Mouse (Mus musculus) testis, postnatal 10 days (tissue): ENCODE results near the gene Ift52.

Experiments
- DNase-seq: peaks from one replicate; pipeline ENCODE4 v3.0.0; 2021; ENCODE audit warnings: low spot score

Ift52 gene

DNA sequence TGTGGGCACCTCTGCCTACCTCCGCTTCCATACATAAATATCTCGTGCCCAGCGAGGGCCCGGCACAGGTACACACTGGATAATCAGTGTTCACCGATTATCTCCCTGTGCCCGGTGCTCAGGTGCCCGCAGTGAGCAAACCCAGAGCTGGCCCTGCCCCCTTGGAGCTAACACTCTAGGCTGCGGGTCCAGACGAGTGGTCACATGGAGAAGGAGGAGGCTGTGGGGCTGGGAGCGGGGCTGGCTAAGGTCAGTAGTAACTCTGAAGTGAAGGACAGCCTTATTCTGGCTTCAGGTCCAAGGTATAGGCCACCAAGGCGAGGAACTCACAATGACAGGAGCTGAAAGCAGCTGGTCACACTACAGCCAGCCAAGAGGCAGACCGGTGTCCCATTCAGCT, 57.7 kb downstream of the Ift52 start:
- no peak for DNase-seq

GRCm38 (mm10) chr2:163075234-163075633, 58.1 kb downstream of the Ift52 start:
- DNase-seq = no peak

DNA sequence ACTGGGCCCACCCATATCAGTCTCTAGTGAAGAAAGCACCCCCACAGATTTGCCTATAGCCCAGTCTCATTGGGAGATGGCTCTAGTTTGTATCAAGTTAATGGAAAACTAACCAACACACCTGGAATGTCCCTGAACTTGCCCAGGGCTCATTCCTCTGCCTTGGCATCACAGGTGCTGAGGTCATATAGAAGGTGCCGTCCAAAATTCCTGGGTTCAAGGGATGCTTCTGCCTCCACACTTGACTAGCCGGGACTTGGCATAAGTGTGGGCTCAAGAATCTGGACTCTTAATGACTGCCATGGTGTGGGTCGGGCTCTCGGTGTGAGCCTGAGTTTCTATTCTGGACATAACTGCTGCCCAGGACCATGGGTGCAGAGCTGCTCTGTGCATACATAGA, 61.9 kb downstream of the Ift52 start:
- DNase-seq = no peak

DNA sequence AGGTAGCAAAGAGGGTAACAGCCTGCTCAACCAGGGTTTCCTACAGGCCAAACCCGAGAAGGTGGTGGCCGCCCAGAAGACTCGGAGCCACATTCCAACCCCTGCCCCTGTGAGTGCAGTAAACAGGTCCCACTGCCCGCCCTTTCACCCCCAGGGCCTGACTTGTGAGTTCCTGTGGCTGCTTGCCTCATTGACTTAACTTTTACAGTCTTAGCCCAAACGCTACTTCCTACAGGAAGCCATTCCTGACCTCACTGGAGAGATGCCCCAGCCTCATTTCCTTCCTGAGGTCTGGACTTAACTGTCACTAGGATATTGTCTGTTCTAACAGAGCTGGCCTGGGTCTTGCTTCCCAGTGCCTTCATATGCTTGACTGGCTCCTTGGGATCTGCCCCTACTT, 65.4 kb downstream of the Ift52 start:
- no peak for DNase-seq

GRCm38 (mm10) chr2:163084519-163084918, 67.4 kb downstream of the Ift52 start:
- no peak for DNase-seq

DNA sequence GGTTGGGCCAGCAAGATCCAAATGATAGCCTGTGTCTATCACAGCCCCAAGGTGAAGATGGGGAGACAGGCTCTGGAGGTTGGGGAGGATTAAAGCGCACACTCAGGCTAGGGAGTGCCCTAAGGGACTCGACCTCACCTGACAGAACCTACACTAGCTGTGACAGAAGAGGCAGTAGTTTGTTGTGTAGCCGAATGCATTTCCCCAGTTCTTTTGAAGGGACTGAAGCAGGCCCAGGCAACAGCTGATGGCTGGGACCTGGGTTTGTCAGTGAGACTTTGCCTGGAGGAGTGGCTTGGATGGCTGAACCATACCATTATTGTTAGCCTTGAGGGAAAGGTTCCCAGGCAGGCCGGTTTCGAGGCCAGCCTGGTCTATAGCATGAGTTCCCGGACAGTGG, 67.9 kb downstream of the Ift52 start:
- no peak for DNase-seq

DNA sequence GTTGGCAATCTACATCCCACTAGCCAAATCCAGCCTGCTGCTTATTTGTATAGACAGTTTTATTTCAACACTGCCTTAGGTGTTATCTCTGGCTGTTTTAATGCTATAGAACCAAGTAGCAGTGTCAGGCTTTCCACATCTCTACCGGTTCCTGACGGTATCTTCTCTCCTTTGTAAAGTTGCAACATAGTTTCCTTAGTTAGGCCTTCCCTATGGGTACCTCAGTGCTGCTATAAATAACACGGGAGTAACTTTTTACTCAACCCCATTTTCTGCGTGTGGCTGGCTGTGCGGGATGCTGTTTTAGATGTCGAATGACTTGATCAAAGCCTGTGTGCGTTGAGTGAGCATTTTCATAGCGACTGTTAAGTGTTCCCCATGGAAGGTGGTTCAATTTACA, 69.4 kb downstream of the Ift52 start:
- no peak for DNase-seq

DNA sequence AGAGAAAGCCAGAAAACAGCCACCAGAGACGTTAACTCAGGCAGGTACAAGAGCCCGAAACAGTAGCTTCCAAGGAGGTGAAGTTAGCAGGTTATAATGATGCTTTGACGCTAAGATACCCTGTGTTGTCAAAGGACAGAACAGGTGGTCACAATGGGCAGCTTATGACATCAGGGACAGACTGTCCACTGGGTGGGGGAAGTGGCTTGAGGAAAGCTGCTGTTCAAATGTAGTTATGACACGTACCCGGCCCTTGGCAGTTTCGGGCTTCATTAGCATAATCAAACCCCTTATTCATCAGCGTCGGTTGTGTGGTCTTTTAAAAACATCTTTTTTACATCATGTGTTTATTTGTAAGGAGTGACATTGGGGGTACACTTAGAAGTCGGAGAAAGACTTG, 70.6 kb downstream of the Ift52 start, which contains the start of gene Gtsf1l:
Gene Gtsf1l, minus strand, starts transcription at position 128 of the 400 bp plus-strand sequence.
- DNase-seq = no peak

DNA sequence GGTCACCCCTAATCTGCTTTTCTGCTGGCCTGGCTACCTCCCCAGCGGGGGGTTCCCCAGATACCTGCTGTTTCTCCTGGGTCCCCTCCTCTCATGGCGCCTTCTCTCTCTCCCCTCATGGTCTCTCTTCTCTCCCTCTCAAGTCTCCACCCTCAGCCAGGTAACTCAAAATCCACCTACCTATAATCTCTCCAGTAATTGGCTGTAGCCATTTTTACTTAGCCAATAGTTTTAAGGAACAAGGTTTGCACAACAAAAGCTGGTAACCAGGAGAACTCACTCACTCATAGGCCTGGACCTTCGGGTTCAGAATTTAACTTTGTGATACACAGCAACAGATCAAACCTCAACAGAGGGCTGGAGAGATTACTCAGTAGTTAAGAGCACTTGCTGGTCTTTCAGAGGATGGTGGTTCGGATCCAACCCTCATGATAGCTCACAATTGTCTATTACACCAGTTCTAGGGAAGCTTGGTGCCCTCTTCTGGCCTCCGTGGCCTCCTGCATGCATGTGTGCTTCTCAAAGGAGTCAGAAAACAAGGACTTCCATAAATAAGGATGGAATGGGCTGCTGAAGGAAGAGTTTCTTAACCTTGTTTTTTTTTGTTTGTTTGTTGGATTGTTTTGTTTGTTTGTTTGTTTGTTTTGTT, 72.4 kb downstream of the Ift52 start:
- DNase-seq = no peak

DNA sequence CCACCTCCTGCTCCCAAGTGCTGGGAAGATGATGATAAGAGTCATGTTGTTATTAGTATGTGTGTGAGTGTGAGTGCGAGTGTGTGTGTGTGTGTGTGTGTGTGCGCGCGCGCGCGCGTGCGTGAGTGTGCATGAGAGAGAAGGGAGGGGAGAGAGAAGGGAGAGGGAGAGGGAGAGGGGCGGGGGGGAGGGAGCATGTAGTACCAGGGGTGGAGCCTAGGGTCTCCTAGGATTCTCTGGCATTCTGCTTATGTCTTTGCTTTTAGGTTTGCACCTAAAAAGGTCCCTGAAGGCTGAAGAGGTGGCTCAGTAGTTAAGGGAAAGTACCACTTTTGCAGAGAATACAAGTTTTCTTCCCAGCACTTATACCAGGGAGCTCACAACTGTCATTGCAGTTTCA, 77.8 kb downstream of the Ift52 start:
- no peak for DNase-seq
